Mouse (Mus musculus) right cerebral cortex, postnatal 10 days (tissue): Measurements from ENCODE around the gene Cabp4.

Experiments used
- DNase-seq, 2 experiments: peaks; one replicate each; pipeline ENCODE4 v3.0.0; 2021; ENCODE audit warnings: low spot score in 2 of 2

Cabp4 gene

GRCm38 (mm10) chr19:4102049-4102448, 41.8 kb downstream of the Cabp4 start:
- DNase-seq, result no peak

DNA sequence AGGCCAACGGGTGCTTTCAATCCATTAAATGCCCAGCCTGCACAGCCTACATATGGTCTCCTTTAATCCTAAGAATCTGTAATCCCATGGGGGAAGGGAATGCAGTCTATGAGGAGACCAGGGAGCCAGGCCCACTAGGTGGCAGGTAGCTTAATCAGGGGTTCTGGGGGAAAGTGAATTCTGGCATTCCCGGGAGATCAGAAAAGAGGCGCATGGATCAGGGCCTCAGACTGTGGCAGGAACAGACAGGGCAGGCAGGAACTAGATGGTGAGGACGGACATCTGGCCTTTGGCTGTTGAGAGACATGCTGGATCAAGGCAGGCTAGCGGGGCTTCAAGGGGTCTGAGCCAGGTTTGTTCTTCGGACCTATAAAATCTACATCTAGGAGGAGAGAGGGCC, 42.4 kb downstream of the Cabp4 start:
- no peak for DNase-seq

DNA sequence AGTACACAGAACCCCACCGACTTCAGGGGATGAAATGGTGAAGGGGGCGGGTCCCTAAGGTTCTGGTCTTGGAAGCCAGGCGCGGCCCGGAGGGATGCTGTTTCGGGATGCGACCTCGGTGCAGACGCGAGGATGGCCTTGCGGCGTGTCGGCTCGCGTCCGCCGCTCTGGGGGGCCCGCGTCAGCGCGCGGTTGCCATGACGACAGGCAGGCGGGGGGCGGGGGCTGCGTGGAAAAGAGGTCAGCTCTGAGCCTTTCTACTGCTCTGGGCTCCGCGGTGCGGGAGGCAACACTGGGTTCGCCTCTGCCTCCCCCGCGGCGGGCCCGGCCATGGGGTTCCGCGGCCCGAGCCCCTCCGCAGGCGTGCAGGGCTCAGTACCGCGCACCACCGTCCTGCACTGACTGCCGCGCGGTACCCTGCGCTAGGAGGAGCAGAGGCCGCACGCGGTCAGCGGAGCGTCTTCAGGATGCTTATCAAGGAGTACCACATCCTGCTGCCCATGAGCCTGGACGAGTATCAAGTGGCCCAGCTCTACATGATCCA, 43.0 kb downstream of the Cabp4 start:
- peak; percentile 83 to 86 for DNase-seq

DNA sequence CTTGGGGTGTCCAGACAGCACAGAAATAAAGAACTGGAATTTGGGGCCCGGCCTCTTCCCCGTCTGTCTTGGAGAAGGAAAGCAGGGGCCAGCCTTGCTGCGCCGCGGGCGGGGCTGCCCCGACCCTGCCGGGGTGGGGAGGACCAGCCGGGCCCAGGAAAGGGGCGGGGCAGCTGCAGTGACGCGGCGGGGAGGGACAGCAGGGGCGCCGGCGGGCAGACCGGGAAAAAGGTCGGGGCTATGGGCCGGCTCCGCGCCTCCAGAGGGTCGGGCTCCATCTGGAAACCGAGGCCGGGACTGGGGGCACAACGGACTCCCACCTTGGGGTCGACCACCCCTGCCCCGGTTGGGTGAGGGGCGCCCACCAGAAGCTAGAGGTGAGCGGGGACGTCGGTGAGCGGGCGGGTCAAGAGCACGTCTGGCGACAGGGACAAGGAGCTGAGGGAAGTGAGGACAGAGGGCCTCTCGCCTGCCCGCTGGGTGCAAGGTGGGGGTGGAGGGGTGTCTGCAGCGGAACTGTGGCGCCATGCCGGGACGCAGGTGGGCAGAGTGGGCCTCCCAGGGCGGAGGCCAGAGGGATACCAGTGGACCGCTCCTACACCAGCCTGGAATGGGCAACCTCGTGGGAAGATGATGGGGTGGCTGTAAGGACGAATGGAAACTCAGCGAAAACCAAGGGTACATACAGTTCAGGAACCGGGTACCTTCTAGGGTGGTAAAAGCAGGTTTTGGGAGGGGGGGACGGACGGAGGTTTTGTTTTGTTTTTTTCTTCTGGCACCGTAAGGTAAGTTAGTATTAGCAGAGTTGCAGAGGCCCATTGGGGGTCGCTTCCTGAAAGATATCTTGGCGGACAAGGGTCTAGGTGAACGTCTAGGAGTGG, 43.8 kb downstream of the Cabp4 start, which contains the start of gene Pitpnm1:
Gene Pitpnm1, plus strand, starts transcription at position 162 of the 881 bp plus-strand sequence.
- peak; percentile 59 to 70 for DNase-seq

DNA sequence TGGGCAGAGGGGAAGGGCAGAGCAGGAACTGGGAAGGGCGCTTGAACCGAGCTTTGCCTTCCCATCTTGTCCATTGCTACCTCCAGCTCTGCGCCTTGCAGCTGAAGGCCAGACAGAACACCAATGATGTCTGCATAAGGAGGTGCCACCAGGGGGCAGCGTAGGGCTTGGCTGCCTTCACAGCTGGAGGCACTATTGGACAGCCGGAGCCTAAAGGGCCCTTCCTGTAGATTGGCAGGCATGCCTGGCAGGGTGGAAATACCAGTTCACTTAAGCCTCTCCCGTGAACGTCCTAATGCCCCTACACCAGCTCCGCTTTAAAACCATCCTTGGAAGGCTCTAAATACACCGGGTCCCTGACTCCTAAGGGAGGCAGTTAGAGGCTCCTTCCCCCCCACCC, 44.8 kb downstream of the Cabp4 start:
- peak; percentile 90 to 93 for DNase-seq

- DNase-seq, result peak in 1 of 2 experiments; percentile 47
Observed at GRCm38 (mm10) chr19:4098426-4098825, 45.4 kb downstream of the Cabp4 start.

DNA sequence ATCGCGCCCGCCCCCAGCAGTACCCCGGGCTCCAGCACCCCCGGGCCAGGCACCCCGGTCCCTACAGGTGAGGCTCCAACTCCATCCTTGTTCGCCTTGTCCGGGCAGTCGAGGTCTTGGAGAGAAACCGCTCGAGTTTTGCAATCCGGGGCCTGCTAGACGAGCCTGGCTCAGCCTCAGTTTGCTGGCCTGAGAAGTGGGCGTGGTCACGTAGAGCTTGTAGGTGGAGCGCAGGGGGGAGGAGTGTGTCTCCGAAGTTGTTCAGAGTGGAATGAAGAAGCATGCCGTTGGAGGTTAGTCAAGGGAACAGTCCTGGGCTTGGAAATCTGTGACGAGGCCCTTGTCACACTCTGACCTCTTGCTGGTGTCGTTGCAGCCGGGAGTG, 46.4 kb downstream of the Cabp4 start:
- DNase-seq, result no peak

DNA sequence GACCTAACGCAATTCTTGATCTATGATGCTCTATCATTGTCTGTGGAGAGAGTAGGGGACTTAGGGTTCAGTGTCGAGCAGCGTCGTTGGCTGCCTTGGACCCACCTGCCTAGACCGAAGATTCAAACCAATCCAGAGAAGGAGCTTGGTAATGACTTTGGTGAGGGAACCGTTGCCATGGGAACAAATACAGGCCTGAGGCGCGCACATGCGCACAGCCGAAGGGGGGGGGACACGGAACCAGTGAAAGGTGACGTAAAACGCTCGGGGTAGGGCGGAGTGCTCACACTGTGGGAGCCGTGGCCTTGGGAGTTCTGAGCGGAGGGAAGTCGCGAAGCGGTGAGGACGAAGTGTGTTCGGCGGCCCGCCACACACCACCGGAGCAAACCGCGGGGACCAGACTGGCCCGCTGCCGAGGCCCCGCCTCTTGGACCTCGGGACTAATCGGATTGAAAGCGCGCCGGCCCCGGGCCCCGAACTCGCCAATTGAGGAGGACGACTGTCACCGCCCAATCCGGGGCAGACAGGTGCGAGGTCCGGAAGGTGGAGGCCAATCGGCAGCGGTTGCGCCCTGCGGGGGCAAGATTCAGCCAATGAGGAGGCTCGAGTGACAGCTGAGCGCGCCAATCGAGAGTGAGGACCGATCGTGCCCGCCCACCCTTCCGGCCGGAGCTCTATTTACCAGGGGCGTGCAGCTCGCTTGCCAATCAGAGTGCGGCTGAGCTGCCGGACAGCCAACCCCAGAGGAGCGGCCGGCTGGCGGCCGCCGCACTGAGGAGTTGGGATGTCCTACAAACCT, 47.0 kb downstream of the Cabp4 start, which contains the start of gene Cdk2ap2:
Gene Cdk2ap2, plus strand, starts transcription at position 541 of the 799 bp plus-strand sequence.
- DNase-seq, result peak; percentile 100

- no peak for DNase-seq
Observed at GRCm38 (mm10) chr19:4095802-4096201, 48.0 kb downstream of the Cabp4 start.

DNA sequence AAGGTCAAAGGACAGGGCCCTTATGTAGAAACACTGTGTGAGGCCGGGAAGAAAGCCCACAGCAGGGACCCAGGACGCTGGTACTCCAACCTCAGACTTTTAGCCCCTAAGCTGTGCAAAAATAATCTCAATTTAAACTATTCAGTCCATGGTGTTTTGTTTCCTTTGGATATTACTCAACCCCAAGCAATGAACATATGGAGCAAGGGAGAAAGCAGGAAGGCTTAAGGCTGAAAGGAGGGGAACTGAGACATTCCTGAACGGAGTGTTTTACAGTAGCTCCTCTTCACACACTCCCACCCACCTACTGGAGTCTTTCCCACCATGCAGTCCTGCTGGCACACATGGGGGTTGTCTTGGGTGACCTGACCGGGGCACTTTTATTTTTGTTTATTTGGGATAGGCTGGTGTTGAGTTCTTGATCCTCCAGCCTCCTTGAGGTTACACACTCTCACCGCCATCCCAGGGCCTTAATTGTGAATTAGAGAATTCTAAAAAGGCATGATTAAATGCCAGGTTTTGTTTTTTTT, 49.0 kb downstream of the Cabp4 start:
- DNase-seq, result no peak

GRCm38 (mm10) chr19:4094348-4094747, 49.5 kb downstream of the Cabp4 start:
- no peak for DNase-seq

GRCm38 (mm10) chr19:4093772-4094171, 50.1 kb downstream of the Cabp4 start:
- DNase-seq, result no peak

DNA sequence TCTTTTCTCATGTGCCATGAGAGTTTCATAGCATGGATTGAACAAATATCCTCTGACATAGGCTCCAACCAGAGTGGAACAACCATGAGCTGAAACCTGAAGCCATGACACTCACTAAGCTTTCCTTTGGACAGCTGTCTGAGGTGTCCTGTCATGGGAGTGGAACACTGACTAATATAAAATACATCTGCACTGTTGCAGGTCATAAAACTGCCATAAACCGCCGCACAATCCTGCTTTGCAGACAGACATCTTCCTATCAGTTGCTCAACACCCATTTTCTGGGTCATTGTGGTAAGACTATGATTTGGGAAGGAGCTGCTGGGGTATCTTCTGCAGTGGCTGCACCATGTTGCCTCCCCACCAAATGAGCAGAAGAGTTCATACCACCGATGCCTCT, 51.1 kb downstream of the Cabp4 start:
- DNase-seq, result no peak

- no peak for DNase-seq
Observed at GRCm38 (mm10) chr19:4091383-4091782, 52.5 kb downstream of the Cabp4 start.

DNA sequence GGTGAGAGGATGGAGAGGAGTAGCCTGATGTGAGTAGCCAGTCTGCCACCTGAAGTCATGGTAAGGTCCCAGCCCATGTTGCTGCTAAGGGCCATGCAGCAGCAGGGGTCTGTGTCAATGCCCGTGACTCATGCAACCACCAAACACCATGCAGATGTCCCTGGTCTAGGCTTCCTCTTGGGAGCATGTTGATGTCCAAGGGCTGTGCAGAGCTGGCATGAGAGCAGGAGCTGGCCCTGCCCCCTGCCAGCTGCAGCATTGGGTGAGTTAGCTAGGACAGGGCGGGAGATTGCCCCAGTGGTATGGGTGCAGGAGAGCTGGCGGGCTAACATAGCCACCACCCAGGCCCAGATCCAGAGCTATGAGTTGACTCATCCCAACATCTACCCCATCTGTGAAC, 53.4 kb downstream of the Cabp4 start:
- no peak for DNase-seq

DNA sequence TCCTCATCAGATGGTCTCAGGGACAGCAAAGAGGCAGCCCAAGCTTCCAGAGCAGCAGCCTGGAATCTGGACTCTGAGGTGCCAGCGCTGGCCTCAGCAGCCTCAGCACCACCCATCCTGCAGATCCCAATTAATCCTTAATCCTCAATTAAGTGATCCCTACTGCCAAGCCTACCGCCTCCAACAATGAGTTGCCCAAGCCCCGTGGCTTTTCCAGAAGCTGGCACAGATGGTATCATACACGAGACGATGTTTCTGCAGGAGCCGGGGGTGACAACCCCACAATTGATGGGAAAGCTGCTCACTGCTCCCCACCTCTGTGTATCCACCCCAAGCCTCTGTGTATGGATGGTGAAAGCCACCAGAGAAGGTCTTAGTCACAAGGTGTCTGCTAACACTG, 54.7 kb downstream of the Cabp4 start:
- DNase-seq, result no peak

DNA sequence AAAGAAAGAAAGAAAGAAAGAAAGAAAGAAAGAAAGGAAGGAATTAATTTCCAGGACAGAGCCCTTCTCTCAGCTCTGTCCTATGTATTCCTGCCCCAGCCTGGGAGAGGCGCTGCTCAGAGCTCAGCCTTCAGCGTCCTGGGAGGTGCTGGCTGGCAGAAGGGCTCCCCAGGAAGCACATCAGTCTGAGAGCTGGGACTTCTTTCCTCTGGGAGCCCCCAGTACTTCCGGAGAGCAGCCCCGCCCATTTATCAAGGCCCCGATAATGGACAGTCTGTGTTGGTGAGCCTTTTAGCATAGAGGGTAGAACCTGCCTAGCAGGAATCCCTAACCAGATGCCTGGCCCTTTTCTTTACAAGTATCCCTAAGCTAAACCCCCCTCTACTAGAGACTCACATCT, 55.7 kb downstream of the Cabp4 start:
- no peak for DNase-seq

DNA sequence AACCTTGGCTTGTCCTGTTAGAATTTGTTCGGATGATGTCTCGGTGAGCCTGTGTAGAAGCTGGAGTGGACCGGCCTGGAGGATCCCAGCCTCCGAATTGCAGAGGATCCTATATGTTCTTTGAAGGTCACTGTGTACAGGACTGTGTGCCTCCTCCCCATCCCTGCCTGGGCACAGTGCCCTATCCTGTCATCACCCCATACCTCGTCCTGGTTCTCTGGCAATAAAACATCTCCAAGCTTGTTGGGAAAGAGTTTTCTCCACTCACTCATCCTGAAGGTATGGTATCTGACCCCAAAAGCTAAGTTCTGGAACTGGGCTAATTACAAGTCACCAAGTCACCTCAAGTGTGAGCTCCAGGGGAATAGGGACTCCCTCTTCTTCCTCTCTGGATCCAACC, 56.7 kb downstream of the Cabp4 start:
- no peak for DNase-seq

DNA sequence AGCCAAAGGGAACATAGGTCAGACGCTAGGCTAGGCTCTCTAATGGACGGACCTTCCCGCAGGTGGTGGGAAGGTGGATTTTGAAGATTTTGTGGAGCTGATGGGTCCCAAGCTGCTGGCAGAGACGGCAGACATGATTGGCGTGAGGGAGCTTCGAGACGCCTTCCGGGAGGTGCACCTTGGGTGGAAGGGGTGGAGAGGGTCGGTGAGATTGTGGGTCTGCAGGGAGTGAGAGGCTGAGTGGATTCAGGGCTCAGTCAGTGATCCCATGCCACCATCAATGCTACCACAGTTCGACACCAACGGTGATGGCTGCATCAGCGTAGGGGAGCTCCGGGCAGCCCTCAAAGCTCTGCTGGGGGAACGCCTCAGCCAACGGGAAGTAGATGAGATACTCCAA, 57.7 kb downstream of the Cabp4 start:
- DNase-seq, result no peak
